ENCODE assay signal across 30 mouse cellular contexts in the genomic region with DNA sequence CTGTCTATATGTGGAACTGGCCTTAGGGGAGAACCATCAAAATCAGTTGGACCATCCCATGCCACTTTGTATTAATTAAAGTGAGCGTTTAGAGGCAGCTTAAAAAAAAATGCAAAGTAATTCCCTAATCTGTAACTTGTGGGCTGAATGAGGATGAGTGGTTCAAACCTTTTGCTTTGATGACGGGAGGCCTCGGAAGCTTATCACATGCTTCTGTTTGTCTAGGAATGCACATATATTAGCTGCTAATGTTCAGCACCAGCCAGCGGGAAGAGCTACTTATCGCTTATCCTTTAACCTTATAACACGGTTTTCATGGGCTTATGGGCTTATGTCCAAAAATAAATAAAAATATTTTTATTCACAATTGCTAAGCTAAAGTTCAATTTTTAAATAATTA. TPM values are rescaled to one million over a fixed set of nuclear protein-coding genes. Genes with fewer than 3 reads are reported as not detected.
"Had no signal": no experiment of that assay in that cellular context is flagged by ENCODE, and none has a peak within 500 bp of the region (broad histone marks: within the 10 kb centered on the region; RNA-seq: fewer than 3 reads in every experiment).

No protein-coding gene starts in this region.

- H3K4me1 ChIP-seq: heart, embryonic 13.5 days; heart, embryonic 15.5 days; hindbrain, embryonic 10.5 days; hindbrain, embryonic 12.5 days; intestine, embryonic 15.5 days; limb, embryonic 10.5 days; limb, embryonic 12.5 days had no signal

- H3K4me3 ChIP-seq: heart, adult 2 months; heart, embryonic 13.5 days; heart, embryonic 15.5 days; hindbrain, embryonic 10.5 days; hindbrain, embryonic 12.5 days; intestine, embryonic 15.5 days; layer of hippocampus, adult 2 months; left cerebral cortex, adult 2 months; limb, embryonic 10.5 days; limb, embryonic 12.5 days had no signal

- H3K27me3 ChIP-seq: heart, embryonic 13.5 days; heart, embryonic 15.5 days; hindbrain, embryonic 12.5 days; intestine, embryonic 15.5 days; limb, embryonic 12.5 days had no signal

- H3K9me3 ChIP-seq: heart, embryonic 13.5 days; heart, embryonic 15.5 days; hindbrain, embryonic 10.5 days; hindbrain, embryonic 12.5 days; intestine, embryonic 15.5 days; limb, embryonic 10.5 days; limb, embryonic 12.5 days had no signal

- H3K27ac ChIP-seq: heart, adult 2 months; heart, embryonic 13.5 days; heart, embryonic 15.5 days; hindbrain, embryonic 10.5 days; hindbrain, embryonic 12.5 days; hindbrain, embryonic 14.5 days; intestine, embryonic 15.5 days; layer of hippocampus, adult 2 months; left cerebral cortex, adult 2 months; limb, embryonic 10.5 days; limb, embryonic 12.5 days had no signal

- ATAC-seq: forebrain, postnatal 0 days; hindbrain, embryonic 16.5 days; inflammation-experienced regulatory T-cells, adult 6 months; intestine, embryonic 15.5 days; intestine, postnatal 0 days had no signal

- H3K36me3 ChIP-seq: heart, embryonic 13.5 days; heart, embryonic 15.5 days; hindbrain, embryonic 10.5 days; hindbrain, embryonic 12.5 days; intestine, embryonic 15.5 days; limb, embryonic 10.5 days; limb, embryonic 12.5 days had no signal

- H3K4me2 ChIP-seq: heart, embryonic 11.5 days; heart, embryonic 13.5 days; heart, embryonic 15.5 days; hindbrain, embryonic 12.5 days; hindbrain, embryonic 14.5 days; intestine, embryonic 15.5 days; limb, embryonic 12.5 days had no signal

- DNase-seq: forebrain, postnatal 0 days; gastrocnemius, postnatal 14 days; gastrocnemius, postnatal 36 days; heart, adult 11 months; heart, adult 2 months; heart, postnatal 4 days; kidney, adult 18-20 months; kidney, adult 8-10 months; kidney, postnatal 10 days; kidney, postnatal 25 days; kidney, postnatal 4 days had no signal

- H3K9ac ChIP-seq: forebrain, postnatal 0 days; heart, embryonic 13.5 days; heart, embryonic 15.5 days; hindbrain, embryonic 12.5 days; hindbrain, embryonic 14.5 days; intestine, embryonic 15.5 days; limb, embryonic 12.5 days had no signal

RNA-seq across cellular contexts. Expression of a gene that starts 15.6 kb away (rescaled TPM):
- total RNA-seq: gastrocnemius, adult 18-20 months; gastrocnemius, adult 8-10 months; gastrocnemius, postnatal 14 days; gastrocnemius, postnatal 36 days; heart, adult 2 months; heart, postnatal 25 days; heart, postnatal 4 days had no signal
- polyA plus RNA-seq: gonadal fat pad, adult 2 months; heart, embryonic 11.5 days; heart, embryonic 15.5 days; heart, postnatal 0 days; inflammation-experienced regulatory T-cells, adult 6 months had no signal

RNA-seq across cellular contexts. Expression of a gene that starts 16.5 kb away (rescaled TPM):
- total RNA-seq: gastrocnemius, adult 18-20 months; gastrocnemius, adult 8-10 months; gastrocnemius, postnatal 36 days; heart, adult 2 months; heart, postnatal 25 days; heart, postnatal 4 days had no signal
- polyA plus RNA-seq: gonadal fat pad, adult 2 months; heart, adult 2 months; heart, postnatal 0 days had no signal
